In the genomic region with DNA sequence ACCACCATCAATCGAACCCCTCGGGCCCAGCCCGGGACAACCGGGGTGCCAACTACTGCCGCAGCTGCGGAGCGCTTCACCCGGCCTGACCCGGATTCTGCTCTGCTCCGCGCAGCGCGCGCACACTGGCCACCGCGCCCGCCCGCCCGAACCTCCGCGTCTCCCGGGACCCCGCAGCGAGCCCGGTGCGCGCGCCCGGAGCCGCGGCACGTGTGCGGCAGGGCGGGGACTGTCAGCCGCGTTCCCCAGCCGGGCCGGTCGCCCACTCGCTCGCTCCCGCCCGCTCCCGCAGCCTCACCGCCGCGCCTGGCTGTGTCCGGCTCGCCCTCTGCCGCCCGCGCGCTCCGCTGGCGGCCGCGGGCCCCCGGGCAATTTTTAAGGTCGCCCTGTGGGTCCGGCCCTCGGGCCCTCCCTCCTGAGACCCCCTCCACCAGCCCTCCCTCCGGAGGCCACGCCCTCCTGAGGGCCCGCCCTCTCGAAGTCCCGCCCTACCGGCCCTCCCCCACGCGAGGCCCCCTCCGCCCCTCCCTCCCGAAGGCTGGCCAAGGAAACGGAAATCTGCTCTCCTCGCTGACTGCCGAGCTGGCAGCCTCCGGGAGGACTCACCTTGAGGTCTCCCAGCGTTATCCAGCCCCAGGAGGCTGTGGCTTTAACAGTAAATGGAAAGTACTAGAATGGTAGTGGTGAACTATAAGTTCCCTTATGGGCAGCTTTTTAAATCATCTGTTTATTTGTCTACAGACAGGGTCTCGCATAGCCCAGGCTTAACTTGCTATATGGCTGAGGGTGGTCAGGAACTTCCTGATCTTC, we compare ENCODE assay signal across 8 mouse cellular contexts. TPM values are rescaled to one million over a fixed set of nuclear protein-coding genes. Genes with fewer than 3 reads are reported as not detected.
DNase-seq lines count a peak whose midpoint lies in the region; ATAC-seq lines count a peak whose summit lies in the region.

A gene (minus strand): TSS at position 456 of the 810 bp plus-strand sequence.

- peak within 1 kb of the TSS; percentile 61 for H3K4me2 ChIP-seq in hindbrain, embryonic 12.5 days (replicated peaks)

- peak; percentile 93 for ATAC-seq in hindbrain, embryonic 12.5 days (ENCODE audit: low FRiP score)

- WGBS in hindbrain, embryonic 12.5 days, result under 1% methylated on average over 76 of the region's 77 CpGs

- H3K4me1 ChIP-seq in hindbrain, embryonic 12.5 days, result 0 out of 2 replicates have a peak, but pooled peaks cover 3% of the 10 kb centered on the region

- peak within 1 kb of the TSS; percentile 64 for H3K4me3 ChIP-seq in hindbrain, embryonic 12.5 days

- H3K27me3 ChIP-seq in hindbrain, embryonic 12.5 days, result no peaks in the 10 kb centered on the region

- peak within 1 kb of the TSS; percentile 56 for H3K27ac ChIP-seq in hindbrain, embryonic 12.5 days

- H3K9me3 ChIP-seq in hindbrain, embryonic 12.5 days (replicated peaks), result no peaks in the 10 kb centered on the region

- no peaks in the 10 kb centered on the region for H3K36me3 ChIP-seq in hindbrain, embryonic 12.5 days

- H3K9ac ChIP-seq in hindbrain, embryonic 12.5 days, result peak within 1 kb of the TSS; percentile 67

- peak; percentile 95 for DNase-seq in NIH3T3 (ENCODE audit: low read depth)
- peak; percentile 90 for DNase-seq in cerebellum, adult 9-11 months
- DNase-seq in frontal cortex, adult 2 months (ENCODE audit: extremely low spot score in 1 of 2, low spot score in 1 of 2), result peak; percentile 29 to 82
- DNase-seq in layer of hippocampus, postnatal 36 days, result peak; percentile 89 to 90
- peak; percentile 89 for DNase-seq in lung, postnatal 36 days
- peak; percentile 94 for DNase-seq in retina, postnatal 1 day
- DNase-seq in urinary bladder, adult 18-20 months (ENCODE audit: low spot score in 2 of 2), result peak; percentile 81 to 88

RNA-seq across cellular contexts. Expression of the gene that starts here (rescaled TPM):
- 9.9 and 10.1 TPM in 2 replicates for polyA plus RNA-seq in frontal cortex, adult 2 months (2012; rRNA removed)
- 13.6 and 14.0 TPM in 2 replicates for polyA plus RNA-seq in hindbrain, embryonic 12.5 days (2016; fragmentation: Nextera tagmentation; extraction: Ambion mirVana)
- total RNA-seq in layer of hippocampus, postnatal 36 days (2021), result 10 to 100 TPM; 11.6 to 12.8 TPM

Comparison
In these comparisons a context has a peak if more than half of its experiments do, and no peak if none do; other contexts are left out.
1. Peak in every context shown above with its lines: DNase-seq, ATAC-seq, H3K4me3 ChIP-seq and H3K27ac ChIP-seq.